Mouse (Mus musculus) intestine, embryonic 16.5 days (tissue): Measurements from ENCODE around the gene Mpv17l. TPM values are rescaled to one million over a fixed set of nuclear protein-coding genes. Genes with fewer than 3 reads are reported as not detected.

Source experiments
- ATAC-seq: fragments of 200-750 bp; cut with Nextera tagmentation; 2 replicates; pipeline ENCODE4 v1.8.0; 2017; ENCODE audit warnings: moderate TSS enrichment, moderate library complexity
- H3K27ac ChIP-seq: fragments of 300-500 bp; sonication (generic); 2 replicates; pipeline ENCODE4 v1.5.1; 2014; ENCODE audit warnings: mild to moderate bottlenecking, low read length
- H3K27me3 ChIP-seq: fragments of 300-500 bp; sonication (generic); replicated peaks from 2 replicates; pipeline ENCODE4 v1.6.1; 2014; ENCODE audit warnings: low read length, control low read depth, mixed read lengths; ENCODE audit not compliant: control insufficient read depth, insufficient read depth
- H3K36me3 ChIP-seq: fragments of 300-500 bp; sonication (generic); 2 replicates; pipeline ENCODE4 v1.6.1; 2014; ENCODE audit warnings: low read length, control low read depth; ENCODE audit not compliant: control insufficient read depth, insufficient read depth
- H3K4me1 ChIP-seq: fragments of 300-500 bp; sonication (generic); 2 replicates; pipeline ENCODE4 v1.6.1; 2014; ENCODE audit warnings: low read length, control low read depth, mixed read lengths; ENCODE audit not compliant: control insufficient read depth, insufficient read depth
- H3K4me2 ChIP-seq: fragments of 300-500 bp; sonication (generic); 2 replicates; pipeline ENCODE4 v1.6.1; 2014; ENCODE audit warnings: low read depth, low read length, control low read depth
- H3K4me3 ChIP-seq: fragments of 300-500 bp; sonication (generic); 2 replicates; pipeline ENCODE4 v1.5.1; 2014; ENCODE audit warnings: mild to moderate bottlenecking, low read length
- H3K9ac ChIP-seq: fragments of 300-500 bp; sonication (generic); 2 replicates; pipeline ENCODE4 v1.6.1; 2014; ENCODE audit warnings: low read depth, low read length
- H3K9me3 ChIP-seq: fragments of 300-500 bp; sonication (generic); 2 replicates; pipeline ENCODE4 v1.6.1; 2016; ENCODE audit warnings: low read length, control low read depth; ENCODE audit not compliant: control insufficient read depth
- WGBS: fragments of 180-500 bp; shearing (Covaris S2); extraction: QIAGEN DNeasy Blood & Tissue Kit; methylation state at CpG from one replicate; pipeline ENCODE4 v1.1.7; 2014; 5-methylcytosine and 5-hydroxymethylcytosine counted together
- polyA plus RNA-seq: library from polyadenylated mRNA; unstranded; fragments of >200 nt; fragmentation: Nextera tagmentation; extraction: Ambion mirVana; gene quantifications from 2 replicates; pipeline ENCODE4 v1.2.1, GENCODE M21; 2015

Gene Mpv17l
- polyA plus RNA-seq, 1 experiment from 2014 or later, result 17.3 TPM

DNA sequence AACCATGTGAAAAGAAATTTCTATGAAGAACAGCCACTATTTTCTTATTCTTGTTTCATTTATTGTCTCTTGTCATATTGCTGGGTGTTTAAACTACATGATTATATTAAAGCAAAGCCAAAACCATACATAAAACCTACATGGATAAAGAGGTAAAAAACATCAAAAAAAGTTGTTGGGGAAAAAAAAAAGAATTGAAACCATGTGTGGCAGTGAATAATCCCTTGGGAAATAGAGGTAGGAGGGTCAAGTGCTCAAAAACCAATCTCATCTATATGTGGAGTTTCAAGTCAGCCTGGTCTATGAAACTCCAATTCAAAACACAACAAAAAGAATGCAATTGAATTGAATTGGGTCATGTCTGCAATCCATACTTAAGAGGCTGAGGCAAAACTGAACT lies 10.1 kb upstream of the Mpv17l start:
- Histone ChIP-seq H3K36me3 (no peaks in the 10 kb centered on the region), H3K9me3 (no peaks in the 10 kb centered on the region), H3K27ac (no peak overlapping the region), H3K4me3 (no peak overlapping the region), H3K4me1 (no peaks in the 10 kb centered on the region), H3K9ac (no peak overlapping the region), H3K27me3 (no peaks in the 10 kb centered on the region), H3K4me2 (no peak overlapping the region)
- no peak for ATAC-seq

- Histone ChIP-seq H3K27ac (peak overlapping the region; percentile 57), H3K4me1 (no peaks in the 10 kb centered on the region), H3K27me3 (no peaks in the 10 kb centered on the region), H3K9me3 (no peaks in the 10 kb centered on the region), H3K4me3 (no peak overlapping the region), H3K9ac (no peak overlapping the region), H3K4me2 (peak overlapping the region; percentile 22; the same call in 1 of the 2 replicates), H3K36me3 (no peaks in the 10 kb centered on the region)
- 42% methylated on average over 2 of the region's 2 CpGs for WGBS
- ATAC-seq, result peak; percentile 90
Measured at GRCm38 (mm10) chr16:13894097-13894496, 8.9 kb upstream of the Mpv17l start.

DNA sequence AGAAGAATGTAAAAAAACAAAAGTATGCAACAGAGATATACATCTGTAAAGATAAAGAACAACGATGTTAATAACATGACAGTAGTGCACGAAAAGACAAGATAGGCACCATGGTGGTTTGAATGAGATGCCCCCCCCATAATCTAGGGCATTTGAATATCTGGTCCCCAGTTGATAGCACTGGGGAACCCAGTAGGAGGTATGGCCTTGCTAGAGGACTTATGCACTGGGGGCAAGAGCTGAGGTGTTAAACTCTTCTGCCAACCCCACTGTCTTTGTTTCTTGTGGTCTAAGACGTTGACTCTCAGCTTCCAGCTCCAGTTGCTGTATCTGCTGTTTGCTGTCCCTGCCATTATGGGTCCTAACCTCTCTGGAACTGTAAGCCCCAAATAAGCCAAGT lies 7.2 kb upstream of the Mpv17l start:
- WGBS, result 85% methylated on average over 3 of the region's 3 CpGs

GRCm38 (mm10) chr16:13896357-13896756 lies 6.6 kb upstream of the Mpv17l start:
- H3K4me2 ChIP-seq, result no peak overlapping the region
- H3K4me3 ChIP-seq, result no peak overlapping the region
- H3K27me3 ChIP-seq, result no peaks in the 10 kb centered on the region
- 79% methylated on average over 3 of the region's 3 CpGs for WGBS
- H3K36me3 ChIP-seq, result no peaks in the 10 kb centered on the region
- no peak for ATAC-seq
- no peak overlapping the region for H3K27ac ChIP-seq
- no peak overlapping the region for H3K9ac ChIP-seq
- H3K4me1 ChIP-seq, result peaks cover 1% of the 10 kb centered on the region
- no peaks in the 10 kb centered on the region for H3K9me3 ChIP-seq

More for the DNA sequence above, 7.2 kb upstream of the Mpv17l start:
- Histone ChIP-seq H3K27me3 (no peaks in the 10 kb centered on the region), H3K36me3 (no peaks in the 10 kb centered on the region), H3K9ac (no peak overlapping the region), H3K4me1 (no peaks in the 10 kb centered on the region), H3K4me2 (no peak overlapping the region), H3K4me3 (no peak overlapping the region), H3K27ac (no peak overlapping the region), H3K9me3 (no peaks in the 10 kb centered on the region)
- no peak for ATAC-seq

- H3K4me1 ChIP-seq, result peaks cover 9% of the 10 kb centered on the region
- no peak overlapping the region for H3K9ac ChIP-seq
- no peaks in the 10 kb centered on the region for H3K36me3 ChIP-seq
- H3K4me2 ChIP-seq, result no peak overlapping the region
- no peak overlapping the region for H3K27ac ChIP-seq
- no peaks in the 10 kb centered on the region for H3K9me3 ChIP-seq
- no peaks in the 10 kb centered on the region for H3K27me3 ChIP-seq
- WGBS, result 38% methylated on average over 2 of the region's 2 CpGs
- no peak overlapping the region for H3K4me3 ChIP-seq
- no peak for ATAC-seq
Measured at GRCm38 (mm10) chr16:13898981-13899380, 4.0 kb upstream of the Mpv17l start.

DNA sequence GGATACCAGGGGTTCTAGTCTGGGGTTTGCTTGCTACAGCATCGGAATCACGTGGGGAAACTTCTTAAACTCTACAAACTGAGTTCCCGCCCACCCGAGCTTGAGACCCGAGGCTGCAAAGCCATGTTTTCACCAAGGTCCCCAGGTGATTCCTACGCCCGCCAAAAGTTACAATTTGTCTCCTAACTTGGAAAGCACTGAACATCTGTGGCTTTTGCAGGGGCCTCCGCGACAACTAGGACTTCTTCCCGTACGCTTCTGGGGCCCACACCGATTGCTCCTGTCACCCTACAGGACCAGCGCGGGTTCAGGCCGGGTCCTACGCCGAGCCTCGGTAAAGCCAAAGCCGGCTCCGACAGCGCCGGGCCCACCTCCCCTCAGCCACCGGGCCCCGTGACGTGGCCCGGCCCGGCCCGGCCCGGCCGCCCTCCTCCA lies 547 bp upstream of the Mpv17l start:
- peak; percentile 64 for ATAC-seq
- no peaks in the 10 kb centered on the region for H3K9me3 ChIP-seq
- peak overlapping the region; percentile 91 for H3K9ac ChIP-seq
- H3K4me1 ChIP-seq, result peaks cover 9% of the 10 kb centered on the region
- WGBS, result under 1% methylated on average over 30 of the region's 30 CpGs
- peak overlapping the region; percentile 67 for H3K4me2 ChIP-seq
- H3K4me3 ChIP-seq, result peak overlapping the region; percentile 83
- no peaks in the 10 kb centered on the region for H3K27me3 ChIP-seq
- peak overlapping the region; percentile 86 for H3K27ac ChIP-seq
- no peaks in the 10 kb centered on the region for H3K36me3 ChIP-seq

DNA sequence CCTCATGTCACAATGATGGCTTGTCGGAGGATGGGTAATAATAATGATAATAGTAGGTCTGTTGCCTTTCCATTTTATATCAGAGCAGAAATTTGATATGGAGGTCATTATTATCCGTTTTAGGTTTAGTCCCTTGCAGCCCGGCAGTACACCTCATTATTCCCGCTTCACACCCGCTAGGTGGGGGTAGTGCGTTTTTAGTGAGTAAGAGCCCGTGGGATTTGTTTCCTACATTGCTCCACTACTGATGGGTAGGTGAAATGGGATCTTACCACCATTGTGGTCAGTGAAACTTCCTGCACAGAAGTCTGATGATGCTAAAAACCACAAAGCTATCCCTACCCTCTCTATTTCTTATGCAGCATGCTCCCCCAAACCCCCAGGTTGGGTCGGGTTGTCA lies 527 bp downstream of the Mpv17l start:
- peaks cover 9% of the 10 kb centered on the region for H3K4me1 ChIP-seq
- peak overlapping the region; percentile 86 for H3K27ac ChIP-seq
- H3K4me3 ChIP-seq, result peak overlapping the region; percentile 83

GRCm38 (mm10) chr16:13907297-13907696 lies 4.3 kb downstream of the Mpv17l start:
- Histone ChIP-seq H3K4me3 (no peak overlapping the region), H3K27me3 (no peaks in the 10 kb centered on the region), H3K27ac (no peak overlapping the region), H3K4me1 (no peaks in the 10 kb centered on the region), H3K4me2 (no peak overlapping the region), H3K9me3 (no peaks in the 10 kb centered on the region), H3K36me3 (no peaks in the 10 kb centered on the region), H3K9ac (no peak overlapping the region)
- 84% methylated on average over 3 of the region's 3 CpGs for WGBS
- no peak for ATAC-seq

More for the DNA sequence above, 527 bp downstream of the Mpv17l start:
- H3K9me3 ChIP-seq, result no peaks in the 10 kb centered on the region
- WGBS, result 5% methylated on average over 8 of the region's 8 CpGs
- no peaks in the 10 kb centered on the region for H3K27me3 ChIP-seq
- ATAC-seq, result peak; percentile 83
- H3K36me3 ChIP-seq, result no peaks in the 10 kb centered on the region
- H3K4me2 ChIP-seq, result peak overlapping the region; percentile 56
- peak overlapping the region; percentile 91 for H3K9ac ChIP-seq

DNA sequence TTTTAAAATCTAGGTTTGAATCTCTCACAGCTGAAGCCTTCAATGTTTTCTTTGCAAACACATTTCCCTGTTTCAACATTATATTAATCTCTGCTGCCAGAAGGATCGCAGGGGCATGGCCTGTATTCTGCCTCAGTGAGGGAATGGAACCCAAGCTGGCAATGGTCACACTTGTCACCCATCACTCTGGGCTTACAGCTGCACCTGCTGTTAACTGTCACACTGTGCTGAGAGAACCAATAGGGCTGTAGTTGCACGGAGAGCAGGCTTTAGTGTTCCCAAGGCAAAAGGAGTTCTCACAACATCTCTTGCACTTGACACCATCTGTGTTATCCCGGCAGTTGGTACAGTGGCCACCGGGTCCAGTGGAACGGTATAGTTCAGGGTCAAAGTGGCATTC lies 17.1 kb downstream of the Mpv17l start:
- Histone ChIP-seq H3K9ac (no peak overlapping the region), H3K27ac (no peak overlapping the region), H3K4me2 (no peak overlapping the region), H3K4me1 (no peaks in the 10 kb centered on the region), H3K27me3 (no peaks in the 10 kb centered on the region), H3K9me3 (no peaks in the 10 kb centered on the region), H3K36me3 (no peaks in the 10 kb centered on the region), H3K4me3 (no peak overlapping the region)
- no peak for ATAC-seq
- WGBS, result 95% methylated on average over 5 of the region's 5 CpGs

GRCm38 (mm10) chr16:13921063-13921462 lies 18.1 kb downstream of the Mpv17l start:
- ATAC-seq, result no peak
- WGBS, result 91% methylated on average over 6 of the region's 6 CpGs
- no peak overlapping the region for H3K4me3 ChIP-seq
- no peaks in the 10 kb centered on the region for H3K27me3 ChIP-seq
- no peaks in the 10 kb centered on the region for H3K9me3 ChIP-seq
- no peak overlapping the region for H3K27ac ChIP-seq
- H3K4me1 ChIP-seq, result no peaks in the 10 kb centered on the region
- no peak overlapping the region for H3K9ac ChIP-seq
- no peak overlapping the region for H3K4me2 ChIP-seq
- H3K36me3 ChIP-seq, result no peaks in the 10 kb centered on the region
